Mouse (Mus musculus): Measurements from ENCODE around the gene Dip2c. TPM values are rescaled to one million over a fixed set of nuclear protein-coding genes. Genes with fewer than 3 reads are reported as not detected.

Gene Dip2c
- polyA plus RNA-seq, 1 experiment from 2014 or later = 6.5 TPM

DNA sequence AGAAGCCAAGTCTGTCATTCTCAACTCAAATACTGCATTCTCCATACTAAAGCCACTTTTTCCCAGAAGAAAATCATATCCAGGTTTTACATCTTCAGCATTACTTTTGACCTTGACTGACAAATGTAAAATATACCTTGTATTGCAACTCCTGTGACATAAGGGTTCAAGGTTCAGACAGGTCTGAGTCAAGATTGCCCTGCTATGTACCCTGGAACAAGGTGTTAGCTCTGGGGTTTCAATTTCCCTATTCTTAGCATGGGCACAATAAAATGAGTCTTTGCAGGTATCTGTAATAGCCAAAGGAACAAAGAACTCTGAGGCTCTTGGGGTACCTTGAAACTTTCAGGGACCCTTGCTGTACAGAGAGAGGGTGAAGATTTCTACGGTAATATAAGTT lies 373.6 kb downstream of the Dip2c start:
- no peaks in the 10 kb centered on the region for H3K9me3 ChIP-seq
- H3K9ac ChIP-seq = no peak overlapping the region
- 0 out of 2 replicates have a peak, but pooled peaks cover 2% of the 10 kb centered on the region for H3K36me3 ChIP-seq
- H3K27me3 ChIP-seq = no peaks in the 10 kb centered on the region
- no peak overlapping the region for H3K4me2 ChIP-seq
- WGBS = 95% methylated on average over 1 of the region's 1 CpGs
- no peak for ATAC-seq (ENCODE audit: insufficient number of reproducible peaks, low FRiP score, low TSS enrichment, low read depth)
- no peak overlapping the region for H3K27ac ChIP-seq
- H3K4me3 ChIP-seq = no peak overlapping the region
- no peaks in the 10 kb centered on the region for H3K4me1 ChIP-seq

DNA sequence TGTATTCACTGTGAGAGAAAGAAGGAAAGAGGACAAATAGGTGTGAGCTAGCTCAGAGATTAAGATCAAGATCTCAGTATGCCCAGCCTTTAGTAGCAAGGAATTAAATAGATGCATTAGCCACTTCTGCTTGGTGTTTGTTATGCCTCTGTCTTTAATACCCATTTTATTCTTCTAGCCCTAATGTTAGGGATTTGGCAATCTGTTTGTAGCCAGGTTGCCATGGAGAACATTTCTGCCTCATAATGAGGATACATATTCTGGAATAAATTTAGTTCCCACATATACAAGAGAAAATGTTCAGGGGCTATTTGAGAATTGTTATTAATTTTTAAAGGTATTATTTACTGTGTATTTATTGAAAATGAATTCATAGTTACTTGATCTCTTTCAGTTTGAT lies 374.3 kb downstream of the Dip2c start:
- Histone ChIP-seq H3K4me2 (no peak overlapping the region), H3K27ac (no peak overlapping the region), H3K4me1 (no peaks in the 10 kb centered on the region), H3K4me3 (no peak overlapping the region), H3K27me3 (no peaks in the 10 kb centered on the region), H3K36me3 (0 out of 2 replicates have a peak, but pooled peaks cover 4% of the 10 kb centered on the region), H3K9ac (no peak overlapping the region), H3K9me3 (no peaks in the 10 kb centered on the region)
- no peak for ATAC-seq (ENCODE audit: insufficient number of reproducible peaks, low FRiP score, low TSS enrichment, low read depth)

DNA sequence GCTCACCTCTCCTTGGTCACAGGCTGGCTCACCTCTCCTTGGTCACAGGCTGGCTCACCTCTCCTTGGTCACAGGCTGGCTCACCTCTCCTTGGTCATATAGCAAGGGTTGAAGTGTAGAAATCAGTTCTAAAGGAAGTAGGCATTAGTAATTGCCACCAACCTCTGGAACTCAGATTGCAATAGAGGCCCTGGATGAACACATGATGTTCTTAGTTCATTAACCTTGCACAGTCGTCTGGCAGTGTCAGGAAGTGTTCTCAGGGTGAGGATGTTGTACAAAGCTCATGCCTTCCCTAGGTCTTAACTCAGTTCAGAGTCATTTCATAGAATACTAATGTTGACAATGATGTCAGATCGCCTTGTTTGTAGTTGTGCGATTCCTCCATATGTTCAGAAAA lies 376.7 kb downstream of the Dip2c start:
- H3K27ac ChIP-seq = no peak overlapping the region
- no peaks in the 10 kb centered on the region for H3K27me3 ChIP-seq
- 0 out of 2 replicates have a peak, but pooled peaks cover 3% of the 10 kb centered on the region for H3K36me3 ChIP-seq
- H3K9me3 ChIP-seq = no peaks in the 10 kb centered on the region
- WGBS = 77% methylated on average over 3 of the region's 3 CpGs
- no peak overlapping the region for H3K4me3 ChIP-seq
- no peaks in the 10 kb centered on the region for H3K4me1 ChIP-seq
- ATAC-seq (ENCODE audit: insufficient number of reproducible peaks, low FRiP score, low TSS enrichment, low read depth) = no peak
- H3K4me2 ChIP-seq = no peak overlapping the region
- no peak overlapping the region for H3K9ac ChIP-seq

DNA sequence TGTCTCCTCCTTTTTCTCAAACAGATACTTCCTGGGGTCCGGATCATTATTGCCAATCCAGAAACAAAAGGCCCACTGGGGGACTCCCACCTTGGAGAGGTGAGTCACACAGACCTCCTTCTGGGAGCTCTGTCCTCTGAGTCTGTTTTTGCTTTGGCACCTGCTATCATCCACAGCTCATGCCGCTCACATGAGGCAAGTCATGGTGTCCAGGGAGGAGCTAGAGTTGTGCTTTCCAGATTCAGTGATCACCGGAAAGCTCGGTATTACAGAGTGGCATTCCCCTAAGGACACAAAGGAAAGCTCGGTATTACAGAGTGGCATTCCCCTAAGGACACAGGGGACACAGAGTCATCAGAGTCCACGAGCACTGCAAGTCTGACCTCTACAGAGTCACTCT lies 380.3 kb downstream of the Dip2c start:
- H3K4me2 ChIP-seq = no peak overlapping the region
- ATAC-seq (ENCODE audit: insufficient number of reproducible peaks, low FRiP score, low TSS enrichment, low read depth) = no peak
- H3K4me1 ChIP-seq = no peaks in the 10 kb centered on the region
- H3K9me3 ChIP-seq = no peaks in the 10 kb centered on the region
- no peak overlapping the region for H3K27ac ChIP-seq
- 90% methylated on average over 6 of the region's 6 CpGs for WGBS
- H3K9ac ChIP-seq = no peak overlapping the region
- no peak overlapping the region for H3K4me3 ChIP-seq
- no peaks in the 10 kb centered on the region for H3K27me3 ChIP-seq
- H3K36me3 ChIP-seq = peaks cover 21% of the 10 kb centered on the region; the same call in 1 of the 2 replicates

DNA sequence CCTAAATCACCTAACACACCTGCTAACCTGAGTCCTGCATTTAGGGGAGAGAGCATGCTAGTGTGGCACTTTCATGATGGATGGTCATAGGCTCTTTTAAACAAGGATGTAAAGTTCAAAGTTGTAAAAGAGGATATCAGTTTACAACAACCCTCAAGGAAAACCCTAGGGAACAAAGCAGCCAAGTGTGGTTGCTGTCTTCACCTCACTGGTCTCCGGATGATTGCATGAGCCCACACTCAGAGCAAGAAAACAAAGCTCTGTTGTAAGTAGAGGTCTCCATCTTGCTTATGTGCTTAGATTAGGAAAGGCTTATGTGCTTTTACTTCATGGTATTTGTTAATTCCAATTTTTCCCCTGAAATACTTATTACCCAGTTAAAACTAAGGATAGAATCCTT lies 384.4 kb downstream of the Dip2c start:
- peaks cover 27% of the 10 kb centered on the region; the same call in 1 of the 2 replicates for H3K36me3 ChIP-seq
- H3K27me3 ChIP-seq = no peaks in the 10 kb centered on the region
- no peak overlapping the region for H3K4me3 ChIP-seq
- H3K9me3 ChIP-seq = no peaks in the 10 kb centered on the region
- no peak overlapping the region for H3K27ac ChIP-seq
- H3K4me2 ChIP-seq = no peak overlapping the region
- 50% methylated on average over 1 of the region's 1 CpGs for WGBS
- H3K9ac ChIP-seq = no peak overlapping the region
- no peaks in the 10 kb centered on the region for H3K4me1 ChIP-seq
- no peak for ATAC-seq (ENCODE audit: insufficient number of reproducible peaks, low FRiP score, low TSS enrichment, low read depth)

DNA sequence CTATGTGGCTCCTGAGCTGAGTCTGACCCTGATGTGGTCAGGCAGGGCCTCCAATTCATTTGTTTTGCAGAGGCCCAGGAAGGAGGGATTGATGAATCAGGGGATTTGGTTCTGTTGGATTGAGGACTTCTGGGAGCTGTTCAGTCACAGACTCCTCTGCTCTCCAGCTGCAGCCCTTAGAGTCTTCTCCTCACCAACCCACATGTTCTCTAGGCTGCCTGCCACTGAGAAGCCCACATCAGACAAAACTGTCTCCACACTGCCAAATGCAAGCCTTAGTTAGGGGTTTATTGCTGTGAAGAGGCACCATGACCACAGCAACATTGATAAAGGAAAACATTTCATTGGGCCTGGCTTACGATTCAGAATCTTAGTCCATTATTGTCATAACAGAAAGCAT lies 387.3 kb downstream of the Dip2c start:
- no peak for ATAC-seq (ENCODE audit: insufficient number of reproducible peaks, low FRiP score, low TSS enrichment, low read depth)
- Histone ChIP-seq H3K9ac (no peak overlapping the region), H3K4me3 (no peak overlapping the region), H3K9me3 (no peaks in the 10 kb centered on the region), H3K27ac (no peak overlapping the region), H3K4me1 (no peaks in the 10 kb centered on the region), H3K4me2 (no peak overlapping the region), H3K36me3 (peaks cover 24% of the 10 kb centered on the region; the same call in 1 of the 2 replicates), H3K27me3 (no peaks in the 10 kb centered on the region)
- WGBS = 88% methylated on average over 1 of the region's 1 CpGs

DNA sequence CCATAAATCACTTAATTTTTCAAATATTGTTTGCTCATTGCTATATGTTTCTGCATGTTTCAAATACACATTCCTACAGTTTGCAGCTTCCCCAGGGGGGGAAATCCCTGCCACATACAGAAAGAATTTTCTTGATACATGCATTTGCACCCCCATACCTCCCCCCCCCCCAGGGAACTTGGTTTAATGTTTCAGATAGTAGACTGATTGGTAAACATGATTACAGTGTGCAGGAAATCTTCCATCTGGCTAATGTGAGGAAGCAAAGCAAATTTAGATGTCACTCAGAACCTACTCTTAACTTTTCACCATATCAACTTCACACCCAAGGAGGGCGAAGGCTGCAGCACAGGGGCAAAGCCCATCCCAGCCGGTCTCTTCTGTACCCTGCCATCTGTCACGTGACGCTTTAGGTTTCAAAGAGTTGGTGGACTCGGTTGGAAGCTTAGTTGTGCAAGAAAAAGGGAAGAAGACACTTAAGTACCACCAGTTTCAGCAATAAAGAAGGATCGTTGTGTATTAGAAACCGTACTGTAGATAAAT lies 391.7 kb downstream of the Dip2c start:
- 82% methylated on average over 7 of the region's 7 CpGs for WGBS
- Histone ChIP-seq H3K4me3 (no peak overlapping the region), H3K9ac (no peak overlapping the region), H3K27me3 (no peaks in the 10 kb centered on the region), H3K9me3 (no peaks in the 10 kb centered on the region), H3K4me1 (no peaks in the 10 kb centered on the region), H3K36me3 (peaks cover 5% of the 10 kb centered on the region; the same call in 1 of the 2 replicates), H3K27ac (no peak overlapping the region), H3K4me2 (no peak overlapping the region)
- no peak for ATAC-seq (ENCODE audit: insufficient number of reproducible peaks, low FRiP score, low TSS enrichment, low read depth)

DNA sequence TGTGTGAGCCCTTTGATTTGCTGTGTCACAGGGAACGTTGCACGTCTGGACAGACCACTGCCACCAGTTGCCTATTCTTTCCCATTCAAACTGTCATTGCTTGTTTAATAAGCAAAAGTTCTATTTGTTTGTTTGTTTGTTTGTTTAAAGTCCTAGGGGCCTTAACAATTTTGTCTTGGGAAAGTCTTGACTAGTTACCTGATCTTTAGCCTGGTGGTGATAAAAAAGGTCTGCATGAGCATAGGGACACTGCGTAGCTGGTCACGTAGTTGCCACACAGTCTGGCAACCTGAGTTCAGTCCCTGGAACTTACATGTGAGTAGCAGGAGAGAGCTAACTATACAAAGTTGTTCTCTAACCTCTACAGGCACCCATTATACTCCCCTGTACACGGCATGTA lies 392.9 kb downstream of the Dip2c start:
- Histone ChIP-seq H3K4me3 (no peak overlapping the region), H3K27me3 (no peaks in the 10 kb centered on the region), H3K27ac (no peak overlapping the region), H3K36me3 (peaks cover 2% of the 10 kb centered on the region; the same call in 1 of the 2 replicates), H3K9ac (no peak overlapping the region), H3K4me2 (no peak overlapping the region), H3K9me3 (no peaks in the 10 kb centered on the region), H3K4me1 (no peaks in the 10 kb centered on the region)
- 90% methylated on average over 5 of the region's 5 CpGs for WGBS
- no peak for ATAC-seq (ENCODE audit: insufficient number of reproducible peaks, low FRiP score, low TSS enrichment, low read depth)

DNA sequence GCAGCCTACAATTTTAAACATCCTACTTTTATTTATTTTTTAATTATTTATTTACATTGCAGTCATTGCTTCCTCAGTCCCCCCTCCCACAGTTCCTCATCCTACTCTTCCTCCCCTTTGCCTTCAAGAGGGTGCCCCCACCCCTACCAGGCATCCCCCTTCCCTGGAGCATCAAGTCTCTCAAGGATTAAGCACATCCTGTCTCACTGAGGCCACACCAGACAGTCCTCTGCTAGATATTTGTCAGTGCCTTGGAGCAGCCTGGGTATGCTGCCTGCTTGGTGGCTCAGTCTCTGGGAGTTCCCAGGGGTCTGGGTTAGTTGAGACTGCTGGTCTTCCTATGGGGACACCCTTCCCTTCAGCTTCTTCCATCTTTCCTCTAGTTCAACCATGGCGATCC lies 397.8 kb downstream of the Dip2c start:
- no peak for ATAC-seq (ENCODE audit: insufficient number of reproducible peaks, low FRiP score, low TSS enrichment, low read depth)
- Histone ChIP-seq H3K4me1 (no peaks in the 10 kb centered on the region), H3K27ac (no peak overlapping the region), H3K4me2 (no peak overlapping the region), H3K36me3 (no peaks in the 10 kb centered on the region), H3K9me3 (no peaks in the 10 kb centered on the region), H3K4me3 (no peak overlapping the region), H3K27me3 (no peaks in the 10 kb centered on the region), H3K9ac (no peak overlapping the region)
- 96% methylated on average over 1 of the region's 1 CpGs for WGBS

DNA sequence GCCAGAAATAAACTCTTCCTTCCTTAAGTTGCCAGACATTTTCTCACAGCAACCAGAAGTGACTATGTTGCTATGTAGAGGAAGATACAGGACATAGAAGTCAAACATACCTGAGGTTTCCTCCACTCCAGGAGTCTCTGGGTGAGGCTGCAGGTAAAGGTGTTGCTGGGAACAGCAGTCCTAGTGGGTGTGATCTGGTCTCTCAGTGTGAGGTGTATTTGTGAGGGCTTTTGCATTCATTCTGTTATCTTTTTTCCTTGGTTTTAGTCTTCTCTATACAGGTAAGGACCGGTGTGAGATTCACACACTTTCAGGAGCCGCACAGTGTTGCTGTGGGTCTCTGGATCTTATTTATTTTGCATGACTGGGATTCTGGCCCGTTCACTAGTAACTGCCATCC lies 405.2 kb downstream of the Dip2c start:
- Histone ChIP-seq H3K36me3 (peaks cover 42% of the 10 kb centered on the region), H3K9me3 (no peaks in the 10 kb centered on the region), H3K4me3 (no peak overlapping the region), H3K4me2 (no peak overlapping the region), H3K27me3 (no peaks in the 10 kb centered on the region), H3K27ac (no peak overlapping the region), H3K9ac (no peak overlapping the region), H3K4me1 (no peaks in the 10 kb centered on the region)
- 95% methylated on average over 3 of the region's 3 CpGs for WGBS
- ATAC-seq (ENCODE audit: insufficient number of reproducible peaks, low FRiP score, low TSS enrichment, low read depth) = no peak

DNA sequence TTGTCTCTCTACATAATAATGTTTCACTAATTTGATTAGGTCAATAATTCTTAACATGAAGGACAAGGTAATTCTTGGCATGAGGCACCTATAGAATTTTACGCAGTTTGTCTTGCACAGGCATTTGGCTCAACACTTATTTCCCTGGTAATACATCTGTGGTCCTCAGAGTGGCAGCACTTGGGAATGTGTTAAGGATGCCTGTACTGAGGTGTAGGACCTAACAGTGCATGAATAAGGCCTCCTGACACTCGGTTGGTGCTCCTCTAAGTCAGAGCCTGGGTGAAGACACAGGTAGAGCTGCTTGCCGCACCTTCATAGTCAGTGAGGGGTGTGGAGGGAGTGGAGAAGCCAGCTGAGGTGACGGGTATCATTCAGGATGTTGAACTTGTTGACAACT lies 407.0 kb downstream of the Dip2c start:
- no peak overlapping the region for H3K4me3 ChIP-seq
- no peak overlapping the region for H3K27ac ChIP-seq
- H3K4me2 ChIP-seq = no peak overlapping the region
- ATAC-seq (ENCODE audit: insufficient number of reproducible peaks, low FRiP score, low TSS enrichment, low read depth) = no peak
- H3K36me3 ChIP-seq = peaks cover 60% of the 10 kb centered on the region
- no peaks in the 10 kb centered on the region for H3K4me1 ChIP-seq
- no peaks in the 10 kb centered on the region for H3K9me3 ChIP-seq
- 88% methylated on average over 4 of the region's 4 CpGs for WGBS
- no peak overlapping the region for H3K9ac ChIP-seq
- no peaks in the 10 kb centered on the region for H3K27me3 ChIP-seq

DNA sequence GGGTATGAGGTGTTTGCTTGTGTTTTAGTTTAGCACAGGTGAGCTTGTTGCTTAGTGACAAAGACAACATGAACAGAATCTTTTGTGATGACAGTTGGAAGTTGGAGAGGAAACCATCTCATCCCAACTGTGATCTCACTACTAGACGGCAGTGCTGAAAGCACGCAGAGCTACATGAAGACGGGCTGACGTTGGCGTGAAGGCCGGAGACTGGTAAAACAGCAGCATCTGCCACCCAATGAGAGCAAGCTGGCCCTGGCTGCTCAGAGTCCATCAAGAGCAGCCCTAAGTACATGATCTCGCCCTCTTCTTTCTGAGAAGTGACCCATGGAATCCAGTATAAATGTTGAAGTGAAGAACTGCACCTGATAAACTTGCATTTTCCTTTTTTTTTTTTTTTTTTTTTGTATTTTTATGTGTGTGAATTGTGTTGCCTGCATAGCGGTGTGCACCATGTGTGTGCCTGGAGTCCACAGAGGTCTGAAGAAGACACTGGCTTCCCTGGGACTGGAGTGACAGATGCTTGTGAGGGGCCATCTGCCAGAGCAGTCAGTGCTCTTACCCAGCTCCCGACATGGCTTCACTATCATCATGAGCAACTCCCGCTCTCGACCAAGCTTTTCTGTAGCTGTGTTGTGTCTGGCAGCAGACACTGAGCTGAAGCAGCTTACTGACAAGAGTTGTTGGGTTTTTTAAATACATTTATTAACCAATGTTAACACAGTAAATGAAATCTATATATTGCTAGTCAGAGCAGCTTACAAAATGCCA lies 408.0 kb downstream of the Dip2c start:
- ATAC-seq (ENCODE audit: insufficient number of reproducible peaks, low FRiP score, low TSS enrichment, low read depth) = no peak
- peaks cover 70% of the 10 kb centered on the region for H3K36me3 ChIP-seq
- WGBS = 92% methylated on average over 11 of the region's 11 CpGs

More for the DNA sequence above, 408.0 kb downstream of the Dip2c start:
- no peak overlapping the region for H3K4me3 ChIP-seq
- H3K9me3 ChIP-seq = no peaks in the 10 kb centered on the region
- H3K27me3 ChIP-seq = no peaks in the 10 kb centered on the region
- no peak overlapping the region for H3K9ac ChIP-seq
- H3K4me1 ChIP-seq = no peaks in the 10 kb centered on the region
- H3K27ac ChIP-seq = no peak overlapping the region
- no peak overlapping the region for H3K4me2 ChIP-seq

Data from limb, embryonic 15.5 days (tissue).